Mouse (Mus musculus) retina, postnatal 7 days (tissue): ENCODE results near the gene Vasp.

Experiments
- DNase-seq: peaks from one replicate; pipeline ENCODE4 v3.0.0-alpha.2; 2012; ENCODE audit warnings: low read depth, low spot score

Gene Vasp

GRCm38 (mm10) chr7:19236411-19236810 lies 35.2 kb downstream of the Vasp start:
- no peak for DNase-seq

GRCm38 (mm10) chr7:19235092-19235671 lies 36.4 kb downstream of the Vasp start:
- DNase-seq: no peak

- DNase-seq: no peak
These were observed 37.0 kb downstream of the Vasp start for GRCm38 (mm10) chr7:19234652-19235051.

- no peak for DNase-seq
These were observed 39.8 kb downstream of the Vasp start for GRCm38 (mm10) chr7:19231849-19232248.

GRCm38 (mm10) chr7:19230899-19231298 lies 40.7 kb downstream of the Vasp start:
- no peak for DNase-seq

- DNase-seq: no peak
These were observed 41.5 kb downstream of the Vasp start for GRCm38 (mm10) chr7:19230041-19230580.

GRCm38 (mm10) chr7:19229404-19229803 lies 42.2 kb downstream of the Vasp start:
- no peak for DNase-seq

- DNase-seq: no peak
These were observed 42.8 kb downstream of the Vasp start for GRCm38 (mm10) chr7:19228793-19229148.

GRCm38 (mm10) chr7:19227883-19228792 lies 43.5 kb downstream of the Vasp start, which contains the start of gene Opa3:
TSS of gene Opa3 (plus strand) at chr7:19228334.
- peak; percentile 100 for DNase-seq

- DNase-seq: no peak
These were observed 44.5 kb downstream of the Vasp start for GRCm38 (mm10) chr7:19226817-19227797.

- no peak for DNase-seq
These were observed 46.7 kb downstream of the Vasp start for GRCm38 (mm10) chr7:19224933-19225332.

- DNase-seq: no peak
These were observed 48.7 kb downstream of the Vasp start for GRCm38 (mm10) chr7:19222875-19223274.

GRCm38 (mm10) chr7:19222189-19222588 lies 49.4 kb downstream of the Vasp start:
- no peak for DNase-seq

GRCm38 (mm10) chr7:19220061-19220460 lies 51.6 kb downstream of the Vasp start:
- no peak for DNase-seq

GRCm38 (mm10) chr7:19217944-19218343 lies 53.7 kb downstream of the Vasp start:
- DNase-seq: no peak

GRCm38 (mm10) chr7:19217492-19217891 lies 54.1 kb downstream of the Vasp start:
- no peak for DNase-seq

- DNase-seq: no peak
These were observed 56.7 kb downstream of the Vasp start for GRCm38 (mm10) chr7:19214940-19215339.

GRCm38 (mm10) chr7:19214369-19214768 lies 57.2 kb downstream of the Vasp start:
- DNase-seq: no peak

GRCm38 (mm10) chr7:19213385-19213784 lies 58.2 kb downstream of the Vasp start:
- no peak for DNase-seq

GRCm38 (mm10) chr7:19211996-19212755 lies 59.4 kb downstream of the Vasp start, which contains the start of gene Gpr4:
TSS of gene Gpr4 (plus strand) at chr7:19212538.
- DNase-seq: no peak
